Mouse (Mus musculus): ENCODE data around the gene Id4. TPM values are rescaled to one million over a fixed set of nuclear protein-coding genes. Genes with fewer than 3 reads are reported as not detected.

Gene Id4
- polyA plus RNA-seq, 1 experiment: 1.1 TPM

DNA sequence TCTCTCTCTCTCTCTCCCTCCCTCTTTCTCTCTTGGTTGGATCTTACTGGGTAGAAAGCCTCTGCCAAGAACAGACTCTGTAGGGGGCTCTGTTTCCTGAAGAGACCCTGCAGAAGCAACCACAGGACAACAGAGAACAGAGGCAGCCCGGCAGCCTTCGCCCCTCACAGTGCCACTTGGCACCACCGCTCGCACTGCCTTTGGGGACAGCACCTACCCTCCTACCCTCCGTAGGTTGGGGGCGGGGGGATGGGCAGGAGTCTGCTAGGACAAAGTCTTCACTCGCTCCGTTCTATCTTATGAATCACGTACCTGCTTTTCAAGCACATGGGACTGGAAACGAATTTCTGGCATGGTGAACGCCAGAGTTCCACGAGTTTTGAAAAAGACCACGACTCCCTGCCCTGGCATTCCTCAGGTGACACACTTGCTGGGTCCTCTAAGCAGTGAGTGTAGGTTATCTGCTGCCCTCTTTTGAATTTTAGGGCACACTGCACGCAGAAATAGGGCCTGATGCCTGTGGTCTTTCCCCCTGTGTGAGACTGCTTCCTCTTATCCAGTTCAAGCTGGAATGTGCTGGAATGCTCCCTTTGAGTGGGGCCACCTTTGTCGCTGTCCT is 12.5 kb downstream of the Id4 start:
- Histone ChIP-seq H3K4me1 (ENCODE audit: control insufficient read depth, insufficient read depth, insufficient read length, low read length) (no peaks in the 10 kb centered on the region), H3K4me3 (ENCODE audit: insufficient read depth, low read depth, low read length) (no peak overlapping the region)

DNA sequence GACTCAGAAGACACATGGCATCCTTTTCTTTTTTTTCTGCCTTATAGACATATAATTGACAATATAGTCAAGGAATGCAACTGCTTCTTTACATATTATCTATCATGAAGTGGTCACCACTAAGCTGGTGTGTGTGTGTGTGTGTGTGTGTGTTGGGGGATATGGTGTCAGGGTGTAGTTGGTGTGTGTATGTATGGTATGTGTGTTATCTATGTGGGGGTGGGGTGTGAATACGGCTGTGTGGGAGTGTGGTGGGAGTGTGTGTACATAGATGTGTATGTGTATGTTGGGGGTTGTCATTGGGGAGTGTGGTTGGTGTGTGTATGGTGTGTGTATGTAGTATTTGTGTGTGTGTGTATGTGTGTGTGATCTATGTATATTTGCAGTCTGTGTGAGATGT is 13.1 kb downstream of the Id4 start:
- no peak overlapping the region for H3K4me3 ChIP-seq (ENCODE audit: insufficient read depth, low read depth, low read length)
- H3K4me1 ChIP-seq (ENCODE audit: control insufficient read depth, insufficient read depth, insufficient read length, low read length): no peaks in the 10 kb centered on the region
- H3K27ac ChIP-seq (replicated peaks; ENCODE audit: low read depth, low read length): no peak overlapping the region

More for the DNA sequence above, 12.5 kb downstream of the Id4 start:
- H3K27ac ChIP-seq (replicated peaks; ENCODE audit: low read depth, low read length): no peak overlapping the region

- H3K4me1 ChIP-seq (ENCODE audit: control insufficient read depth, insufficient read depth, insufficient read length, low read length): no peaks in the 10 kb centered on the region
- H3K27ac ChIP-seq (replicated peaks; ENCODE audit: low read depth, low read length): no peak overlapping the region
- H3K4me3 ChIP-seq (ENCODE audit: insufficient read depth, low read depth, low read length): no peak overlapping the region
These were observed 16.0 kb downstream of the Id4 start for GRCm38 (mm10) chr13:48276981-48277380.

DNA sequence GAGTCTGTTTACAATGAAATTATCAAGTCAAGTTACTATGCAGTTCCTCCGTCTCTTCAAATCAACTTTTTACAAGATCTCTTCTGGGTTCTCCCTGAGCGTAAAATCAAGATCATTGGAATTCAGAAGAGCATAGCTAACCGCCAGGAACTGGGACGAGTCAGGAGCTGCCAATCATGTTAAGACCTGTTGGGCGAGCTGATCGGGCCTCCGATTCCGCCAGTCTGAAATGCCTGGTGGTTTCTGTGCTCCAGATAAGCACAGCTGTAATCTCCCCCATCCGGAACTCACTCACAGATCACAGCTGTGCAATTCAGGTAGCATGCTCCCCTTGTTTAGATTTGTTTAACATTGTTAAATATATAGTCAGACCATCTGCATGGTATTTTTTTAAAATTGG is 23.4 kb downstream of the Id4 start:
- Histone ChIP-seq H3K4me3 (ENCODE audit: insufficient read depth, low read depth, low read length) (no peak overlapping the region), H3K4me1 (ENCODE audit: control insufficient read depth, insufficient read depth, insufficient read length, low read length) (no peaks in the 10 kb centered on the region), H3K27ac (replicated peaks; ENCODE audit: low read depth, low read length) (no peak overlapping the region)

DNA sequence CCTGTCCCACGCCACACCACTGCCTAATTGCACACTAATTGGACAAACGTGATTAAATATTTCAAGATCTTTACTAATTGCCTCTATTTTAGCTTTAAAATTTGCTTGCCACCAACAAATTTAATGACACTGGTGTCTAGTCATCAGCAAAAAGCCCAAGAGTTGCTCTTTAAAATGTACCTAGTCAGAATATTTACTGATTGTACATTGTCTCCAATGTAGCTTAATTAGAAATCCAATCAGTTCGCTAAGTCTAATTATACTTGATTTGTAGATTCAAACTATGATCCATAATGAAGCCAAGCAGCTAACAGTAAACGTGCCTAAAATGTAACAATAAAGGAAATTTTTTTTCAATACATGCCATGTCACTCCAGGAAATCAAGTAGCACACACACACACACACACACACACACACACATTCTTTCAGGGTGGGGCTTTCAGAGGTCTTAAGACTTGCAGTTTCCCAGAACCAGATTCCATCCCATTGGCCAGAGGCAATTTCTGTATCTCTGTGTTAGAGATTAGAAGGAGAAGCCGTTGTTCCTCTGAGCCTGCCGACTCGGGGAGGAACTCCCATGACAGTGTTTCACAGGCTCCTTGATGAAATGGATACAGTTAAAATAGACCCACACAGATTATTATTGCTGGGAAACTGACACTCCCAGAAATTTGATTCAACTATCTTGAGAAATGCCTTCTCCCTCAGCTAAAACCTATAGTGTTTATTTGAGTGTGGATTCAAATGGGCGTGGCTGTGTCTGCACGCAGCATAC is 24.1 kb downstream of the Id4 start:
- H3K27ac ChIP-seq (replicated peaks; ENCODE audit: low read depth, low read length): no peak overlapping the region
- no peaks in the 10 kb centered on the region for H3K4me1 ChIP-seq (ENCODE audit: control insufficient read depth, insufficient read depth, insufficient read length, low read length)

GRCm38 (mm10) chr13:48290427-48290826 is 29.4 kb downstream of the Id4 start:
- Histone ChIP-seq H3K4me3 (ENCODE audit: insufficient read depth, low read depth, low read length) (no peak overlapping the region), H3K4me1 (ENCODE audit: control insufficient read depth, insufficient read depth, insufficient read length, low read length) (no peaks in the 10 kb centered on the region), H3K27ac (replicated peaks; ENCODE audit: low read depth, low read length) (no peak overlapping the region)

More for the DNA sequence above, 24.1 kb downstream of the Id4 start:
- H3K4me3 ChIP-seq (ENCODE audit: insufficient read depth, low read depth, low read length): no peak overlapping the region

DNA sequence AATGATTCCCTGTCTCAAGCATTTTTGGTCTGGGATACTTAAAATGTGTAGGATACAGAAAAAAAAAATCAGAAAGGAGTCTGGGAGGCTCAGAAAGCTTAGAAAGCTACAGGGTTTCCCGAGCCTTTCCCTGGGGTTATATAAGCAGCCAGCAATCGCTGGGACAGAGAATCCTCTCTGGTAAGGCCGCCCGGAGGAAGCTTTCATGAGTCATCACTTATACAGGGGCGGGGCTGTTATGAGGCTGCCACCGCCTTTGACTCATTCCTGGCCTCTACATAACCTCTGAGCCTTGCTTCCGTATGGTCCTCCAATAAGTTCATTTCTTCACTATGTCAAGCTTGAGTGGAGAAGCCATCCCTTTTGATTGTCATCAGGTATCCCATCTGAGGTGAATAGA is 53.5 kb downstream of the Id4 start:
- Histone ChIP-seq H3K4me3 (ENCODE audit: insufficient read depth, low read depth, low read length) (no peak overlapping the region), H3K27ac (replicated peaks; ENCODE audit: low read depth, low read length) (no peak overlapping the region), H3K4me1 (ENCODE audit: control insufficient read depth, insufficient read depth, insufficient read length, low read length) (peaks cover 5% of the 10 kb centered on the region; the same call in 1 of the 2 replicates)

All from brown adipose tissue, adult 24 weeks (tissue).